Mouse (Mus musculus) layer of hippocampus, adult 8-10 months (tissue): Measurements from ENCODE around the gene Pdx1. TPM values are rescaled to one million over a fixed set of nuclear protein-coding genes. Genes with fewer than 3 reads are reported as not detected.

Source experiments
- DNase-seq, 2 experiments: peaks; one replicate each; pipeline ENCODE4 v3.0.0; 2022; ENCODE audit warnings: low spot score in 2 of 2
- total RNA-seq, 4 experiments: library from RNA; stranded (reverse); gene quantifications; 2 replicates each; pipeline ENCODE4 v1.2.4; 2022

Gene Pdx1
- total RNA-seq, result not detected

DNA sequence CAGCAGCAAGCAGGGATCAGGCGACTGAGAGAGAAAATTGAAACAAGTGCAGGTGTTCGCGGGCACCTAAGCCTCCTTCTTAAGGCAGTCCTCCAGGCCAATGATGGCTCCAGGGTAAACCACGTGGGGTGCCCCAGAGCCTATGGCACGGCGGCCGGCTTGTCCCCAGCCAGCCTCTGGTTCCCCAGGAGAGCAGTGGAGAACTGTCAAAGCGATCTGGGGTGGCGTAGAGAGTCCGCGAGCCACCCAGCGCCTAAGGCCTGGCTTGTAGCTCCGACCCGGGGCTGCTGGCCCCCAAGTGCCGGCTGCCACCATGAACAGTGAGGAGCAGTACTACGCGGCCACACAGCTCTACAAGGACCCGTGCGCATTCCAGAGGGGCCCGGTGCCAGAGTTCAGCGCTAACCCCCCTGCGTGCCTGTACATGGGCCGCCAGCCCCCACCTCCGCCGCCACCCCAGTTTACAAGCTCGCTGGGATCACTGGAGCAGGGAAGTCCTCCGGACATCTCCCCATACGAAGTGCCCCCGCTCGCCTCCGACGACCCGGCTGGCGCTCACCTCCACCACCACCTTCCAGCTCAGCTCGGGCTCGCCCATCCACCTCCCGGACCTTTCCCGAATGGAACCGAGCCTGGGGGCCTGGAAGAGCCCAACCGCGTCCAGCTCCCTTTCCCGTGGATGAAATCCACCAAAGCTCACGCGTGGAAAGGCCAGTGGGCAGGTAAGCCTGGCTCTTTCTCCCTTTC lies at the start of gene Pdx1:
Pdx1 (plus strand) TSS at position 34 of the 747 bp plus-strand sequence.
- no peak for DNase-seq

DNA sequence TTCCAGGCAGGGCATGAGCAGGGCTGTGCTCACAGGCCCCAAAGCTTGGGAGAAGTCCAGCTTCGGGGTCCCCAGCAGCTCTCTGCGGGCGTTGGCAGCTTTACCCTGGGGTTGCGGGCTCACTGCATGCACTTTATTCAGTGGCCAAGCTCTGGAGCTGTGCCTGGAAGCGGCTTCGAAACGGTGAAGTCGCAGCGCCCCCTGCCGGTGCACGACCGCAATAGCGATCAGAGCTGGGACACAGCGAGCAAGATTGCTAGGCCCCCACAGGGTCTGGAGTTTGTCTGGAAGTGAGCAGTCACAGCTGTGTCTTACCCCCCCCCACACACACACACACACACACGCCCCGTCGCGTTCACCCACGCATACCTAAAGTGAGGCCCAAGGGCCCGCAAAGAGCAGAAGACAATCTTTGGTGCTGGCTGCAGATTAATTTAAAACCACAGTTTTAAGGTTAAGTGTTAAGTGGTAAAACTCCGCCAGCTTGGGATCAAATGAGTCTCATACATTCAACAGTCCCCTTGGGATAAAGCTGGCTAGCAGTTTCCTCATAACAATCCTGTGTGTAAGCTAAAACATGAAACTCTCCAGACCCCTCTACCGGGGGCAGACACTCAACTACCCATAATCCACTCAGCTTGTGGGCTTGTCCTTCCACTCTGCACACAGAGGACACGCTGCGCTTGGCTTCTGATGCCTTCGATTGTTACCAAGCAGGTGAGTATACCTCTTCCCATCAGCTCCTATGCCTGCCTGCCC lies 42.2 kb upstream of the Pdx1 start:
- DNase-seq, result peak; percentile 47 to 80

DNA sequence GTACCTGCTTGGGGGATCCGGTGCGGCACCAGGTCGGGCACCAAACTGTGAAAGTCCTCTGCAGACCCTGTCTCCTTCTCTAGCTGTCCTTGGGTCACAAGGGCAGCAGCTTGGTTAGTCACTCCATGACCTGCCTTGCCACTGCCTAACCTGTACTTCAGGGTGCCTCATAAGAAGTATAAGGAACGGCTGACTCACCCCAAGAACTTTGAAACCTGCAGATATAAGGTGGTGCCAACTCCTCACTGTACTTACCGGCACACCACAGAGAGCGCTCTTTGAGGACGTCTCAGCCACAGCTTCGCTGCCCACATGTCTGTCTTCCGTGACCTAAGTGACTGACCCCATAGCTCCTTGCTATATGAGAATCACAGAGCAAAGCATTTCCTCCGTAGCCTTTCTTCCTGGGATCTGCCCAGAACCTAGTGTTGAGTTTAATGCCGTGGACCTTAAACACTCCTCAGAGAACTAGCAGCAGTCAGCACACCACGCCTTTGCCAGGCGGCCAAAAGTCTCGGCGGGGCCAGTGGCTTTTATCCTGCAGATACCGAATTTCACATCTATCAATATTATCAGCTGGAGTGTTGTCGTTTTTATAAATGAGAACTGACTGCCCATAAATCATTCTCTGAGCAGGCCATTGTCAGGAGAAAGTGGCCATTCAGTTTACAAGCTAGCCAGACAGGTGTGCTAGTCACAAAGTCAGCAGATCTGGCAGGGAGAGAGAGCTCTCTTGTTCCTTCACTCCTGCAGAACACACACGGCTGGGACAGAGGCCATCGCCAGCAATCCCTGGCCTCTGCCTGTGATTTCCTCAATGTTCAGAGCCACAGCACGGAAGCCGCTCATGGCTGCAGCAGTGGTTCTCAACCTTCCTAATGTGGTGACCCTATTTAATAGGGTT lies 34.1 kb upstream of the Pdx1 start:
- DNase-seq, result no peak

DNA sequence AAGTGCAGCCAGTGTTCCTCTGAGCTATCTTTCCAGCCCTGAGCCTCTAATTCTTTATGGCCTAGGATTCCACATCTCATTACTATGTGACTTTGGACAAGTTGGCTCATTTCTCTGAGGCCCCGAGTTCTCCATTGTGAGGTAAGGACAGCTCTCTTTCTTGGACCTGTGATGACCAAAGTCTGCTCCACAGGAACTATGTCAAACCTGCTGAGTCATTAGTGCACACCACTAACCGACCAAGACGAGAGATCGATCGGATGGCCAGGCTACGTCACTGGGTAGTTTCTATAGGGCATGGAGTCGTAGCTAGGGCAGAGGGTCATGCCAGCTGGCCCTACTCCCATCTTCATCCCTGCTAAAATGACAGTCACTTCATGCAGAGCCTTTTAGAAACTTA lies 25.9 kb upstream of the Pdx1 start:
- DNase-seq, result no peak

DNA sequence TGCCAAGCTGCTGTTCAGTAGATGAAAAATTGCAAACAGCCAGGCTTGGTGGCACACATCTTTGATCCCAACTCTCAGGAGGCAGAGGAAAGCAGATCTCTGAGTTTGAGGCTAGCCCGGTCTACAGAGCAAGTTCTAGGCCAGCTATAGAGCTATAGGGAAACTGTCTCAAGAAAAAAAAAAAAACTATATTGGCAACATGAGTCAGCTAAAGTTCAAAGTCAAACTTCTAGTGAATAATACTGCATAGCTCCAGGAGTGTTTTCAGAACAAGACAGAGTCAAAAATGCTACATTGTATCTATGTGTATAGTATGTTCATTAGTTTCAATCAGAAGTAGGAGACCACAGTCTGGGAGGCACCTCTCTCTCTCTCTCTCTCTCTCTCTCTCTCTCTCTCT lies 9.6 kb upstream of the Pdx1 start:
- no peak for DNase-seq

DNA sequence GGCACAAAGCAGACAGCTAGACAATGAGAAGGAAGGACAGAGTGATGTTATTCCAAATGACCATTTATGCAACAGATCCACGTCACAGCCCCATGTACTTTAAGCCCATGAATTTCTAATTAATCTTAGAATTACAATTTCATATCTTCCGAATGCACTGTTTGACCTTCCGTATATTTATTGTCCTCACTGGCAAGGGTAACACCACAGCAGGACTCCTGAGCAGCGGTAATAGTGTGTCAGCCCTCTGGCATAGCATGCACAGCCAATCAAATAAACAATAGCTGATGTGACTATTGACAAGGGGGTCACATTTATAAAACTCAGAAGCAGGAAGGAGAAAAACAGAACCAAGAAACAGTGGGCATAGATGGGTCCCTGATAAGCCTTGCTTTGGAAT lies 9.0 kb upstream of the Pdx1 start:
- no peak for DNase-seq

DNA sequence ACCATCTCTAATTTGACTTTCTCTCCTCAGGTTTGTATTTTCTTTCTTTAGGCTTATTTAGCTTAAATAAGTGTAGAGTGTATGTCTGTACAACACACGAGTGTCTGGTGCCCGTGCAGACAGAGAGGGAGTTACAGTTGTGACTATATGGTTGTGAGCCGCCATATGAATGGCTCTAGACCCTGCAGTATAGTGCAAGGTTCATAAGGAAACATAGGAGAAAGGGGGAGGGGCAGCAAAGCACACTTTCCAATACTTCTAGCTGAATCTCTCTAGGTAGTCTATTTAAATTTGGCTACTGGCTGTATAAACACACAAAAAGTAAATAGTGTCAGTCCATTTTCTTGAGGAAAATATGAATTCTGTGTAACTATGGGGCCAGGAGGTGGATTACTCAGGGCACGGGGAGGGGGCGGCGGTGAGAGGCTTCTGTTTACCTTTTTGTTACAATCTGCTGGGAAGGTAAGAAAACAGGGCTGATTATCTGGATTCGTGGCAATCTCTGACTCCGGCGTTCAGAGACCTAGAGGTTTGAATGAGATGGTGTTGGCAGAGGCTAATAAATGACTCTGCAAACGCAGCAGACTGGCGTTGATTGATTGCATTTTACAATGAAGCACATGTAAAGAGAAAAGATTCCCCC lies 7.7 kb upstream of the Pdx1 start:
- DNase-seq, result no peak

DNA sequence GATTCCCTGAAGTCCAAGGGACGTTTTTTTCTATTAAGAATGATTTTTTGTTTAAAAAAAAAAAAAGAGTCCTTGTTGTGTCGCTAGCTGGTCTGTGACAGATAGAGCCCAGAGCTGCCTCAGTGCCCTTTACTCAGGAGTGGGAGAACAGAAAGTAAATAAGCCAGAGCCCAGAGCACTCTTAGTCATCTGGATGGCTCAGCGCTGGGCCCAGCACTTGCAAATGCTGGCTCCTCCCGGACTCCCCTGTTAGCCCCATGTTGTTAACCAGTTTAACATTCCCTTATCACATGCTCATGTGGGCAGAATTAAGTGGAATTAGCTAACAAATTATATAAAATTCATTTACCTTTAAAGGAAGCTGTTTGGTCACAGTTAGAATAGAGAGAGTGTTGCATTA lies 5.8 kb upstream of the Pdx1 start:
- no peak for DNase-seq

DNA sequence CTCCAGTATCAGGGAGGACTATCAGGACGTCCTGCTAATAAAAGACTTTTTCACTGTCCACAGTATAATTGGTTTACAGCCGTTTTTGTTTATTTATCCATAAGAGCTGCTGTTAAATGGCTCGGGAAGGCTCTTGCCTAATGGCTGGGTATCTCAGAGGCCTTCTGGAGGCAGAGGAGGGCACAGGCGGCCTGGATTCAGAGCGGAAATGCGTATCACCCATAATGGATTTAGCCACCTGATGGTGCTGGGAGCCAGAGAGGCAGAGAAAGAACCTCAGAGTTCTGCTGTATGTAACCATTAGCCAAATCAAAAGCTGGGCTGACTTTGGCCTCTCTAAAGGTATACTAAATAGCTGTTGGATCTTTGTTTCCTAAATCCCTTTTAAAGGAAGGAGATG lies 2.3 kb upstream of the Pdx1 start:
- DNase-seq, result no peak

DNA sequence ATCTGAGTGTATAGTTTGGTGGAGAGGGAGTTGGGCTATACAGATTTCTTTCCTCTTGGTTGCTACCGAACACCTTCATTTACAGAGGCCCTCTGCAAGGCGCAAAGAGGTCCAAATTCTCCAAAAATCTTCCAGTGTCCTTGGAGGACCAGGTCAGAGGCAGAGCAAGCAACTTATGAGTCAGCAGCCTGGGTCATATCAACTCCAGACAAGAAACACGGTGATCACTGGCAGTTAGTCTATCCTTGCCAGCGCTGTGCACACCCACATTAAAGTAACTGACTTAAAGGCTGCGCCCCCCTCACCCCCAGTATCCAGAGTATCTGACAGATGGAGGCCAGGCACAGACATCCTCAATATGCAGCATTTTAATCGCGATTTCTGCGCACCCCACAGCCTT lies 1.0 kb upstream of the Pdx1 start:
- DNase-seq, result no peak

DNA sequence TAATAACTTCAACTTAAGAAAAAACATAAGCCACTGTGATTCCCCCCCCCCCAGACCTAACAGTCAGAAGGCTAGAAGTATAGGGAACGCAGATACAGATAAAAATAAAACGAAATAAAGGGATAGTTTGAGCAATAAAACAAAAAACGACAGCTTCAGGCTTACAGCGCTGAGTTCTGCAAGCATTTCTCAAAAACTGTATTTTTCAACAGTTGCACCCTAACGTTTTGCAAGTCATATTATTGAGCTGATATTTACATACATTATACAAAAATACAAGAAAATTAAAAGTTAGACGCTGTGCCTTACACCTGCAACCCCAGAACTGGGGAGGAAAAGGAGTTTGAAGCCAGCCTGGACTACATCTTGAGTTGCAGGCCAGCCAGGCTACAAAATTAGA lies 388 bp upstream of the Pdx1 start:
- DNase-seq, result no peak

DNA sequence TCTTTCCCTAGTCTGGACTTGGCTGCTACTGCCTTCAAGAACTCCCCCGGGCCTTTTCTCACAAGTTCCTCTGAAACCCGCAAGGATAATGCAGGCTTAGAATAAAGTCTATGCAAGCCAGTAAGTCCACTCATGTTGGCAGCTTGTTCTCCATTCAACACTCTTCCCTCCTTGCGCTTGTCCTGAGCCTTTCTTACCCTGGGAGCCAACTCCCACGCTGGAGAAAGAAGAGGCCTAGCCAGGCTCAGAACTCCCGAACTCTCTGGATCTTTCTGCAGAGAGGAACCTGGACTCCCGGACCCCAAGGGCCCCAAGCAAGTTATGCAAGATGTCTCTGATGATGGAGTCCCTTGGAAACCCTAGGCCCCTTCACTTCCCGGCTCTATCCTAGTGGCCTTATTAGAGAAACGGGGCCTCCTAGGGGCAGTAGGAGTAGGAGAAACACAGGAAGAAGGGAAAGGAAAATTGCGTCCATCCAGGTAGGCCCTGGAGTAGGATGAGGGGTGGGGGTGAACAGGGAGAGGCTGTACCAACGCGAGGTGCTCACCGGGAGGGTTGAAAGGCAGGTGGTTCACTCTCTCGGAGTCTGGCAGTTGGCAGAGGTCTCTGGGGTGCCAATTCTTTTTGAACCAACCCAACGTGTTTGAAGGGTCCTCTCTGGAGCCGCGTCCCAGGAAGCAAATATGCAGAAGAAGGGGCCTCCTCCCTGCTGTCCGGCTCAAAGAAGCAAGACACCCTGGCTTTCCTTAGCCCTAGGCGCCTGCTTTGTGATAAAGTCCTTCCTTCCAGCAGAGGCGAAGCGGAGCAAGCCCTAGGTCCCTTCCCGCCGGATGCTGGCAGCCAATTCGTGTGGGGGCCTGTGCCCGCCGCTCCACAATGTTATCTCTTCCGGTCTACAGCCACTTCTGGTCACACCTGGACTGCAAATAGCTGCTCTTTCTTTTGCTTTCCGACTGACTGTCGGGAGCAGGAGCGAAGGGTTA lies 1.2 kb downstream of the Pdx1 start:
- DNase-seq, result no peak

DNA sequence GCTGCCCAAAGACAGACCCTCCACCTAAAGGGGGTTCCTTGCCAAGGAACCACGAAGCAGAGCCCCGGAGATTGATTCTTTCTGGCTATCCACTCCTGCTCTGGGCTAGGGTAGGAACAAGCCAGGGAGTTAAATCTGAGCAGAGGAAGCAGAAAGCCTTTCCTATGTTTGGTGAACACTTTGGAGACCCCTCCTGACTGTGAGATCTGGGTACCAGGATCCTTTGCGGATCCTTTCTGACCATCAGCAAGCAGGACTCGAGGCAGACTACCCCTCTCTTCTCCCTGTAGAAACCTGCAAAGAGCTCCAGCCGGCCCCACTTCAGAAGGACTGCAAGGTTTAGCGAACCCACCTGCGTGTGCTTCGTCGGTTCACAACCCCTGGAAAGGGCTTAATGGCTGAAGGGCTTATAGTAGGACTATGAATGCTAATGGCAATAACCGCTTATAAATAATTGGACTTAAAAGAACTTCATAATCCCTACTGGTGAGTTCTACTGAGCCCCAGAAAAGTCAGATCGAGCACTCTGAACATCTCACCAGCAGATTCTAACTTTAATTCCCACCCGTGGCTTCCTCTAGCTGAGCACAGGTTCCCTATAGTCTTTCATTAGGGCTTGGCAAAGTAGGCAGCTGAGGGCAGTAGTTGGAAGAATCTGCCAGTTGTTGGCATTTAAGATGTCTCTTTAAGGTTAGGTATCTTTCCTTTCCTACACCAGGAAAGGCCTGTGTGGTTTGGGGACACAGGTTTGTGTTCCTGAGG lies 2.5 kb downstream of the Pdx1 start:
- DNase-seq, result no peak

DNA sequence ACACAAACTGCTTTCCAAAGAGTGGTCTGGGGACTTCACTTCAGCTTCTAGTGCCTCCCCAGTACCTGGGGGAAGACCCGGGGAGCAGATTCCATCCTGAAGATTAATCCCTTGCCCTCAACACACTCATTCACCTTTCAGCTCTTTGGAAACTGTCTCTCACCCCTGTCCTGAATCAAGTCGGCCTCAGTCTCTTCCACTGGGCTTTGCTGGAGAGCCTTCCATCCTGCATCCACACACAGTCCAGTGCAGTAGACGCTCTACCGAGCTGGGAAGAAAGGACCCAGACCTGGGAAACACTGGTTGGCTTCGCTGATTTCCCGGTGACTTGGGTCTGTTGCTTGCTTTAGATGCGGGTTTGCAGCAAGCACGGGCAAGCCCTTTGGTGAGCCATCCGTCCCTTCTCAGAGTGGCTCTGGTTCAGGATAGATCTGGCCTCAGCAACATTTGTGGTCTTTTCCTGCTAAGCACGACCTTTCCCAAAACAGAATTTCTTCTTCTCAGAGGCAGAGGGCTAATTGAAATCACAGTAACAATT lies 3.1 kb downstream of the Pdx1 start:
- no peak for DNase-seq

DNA sequence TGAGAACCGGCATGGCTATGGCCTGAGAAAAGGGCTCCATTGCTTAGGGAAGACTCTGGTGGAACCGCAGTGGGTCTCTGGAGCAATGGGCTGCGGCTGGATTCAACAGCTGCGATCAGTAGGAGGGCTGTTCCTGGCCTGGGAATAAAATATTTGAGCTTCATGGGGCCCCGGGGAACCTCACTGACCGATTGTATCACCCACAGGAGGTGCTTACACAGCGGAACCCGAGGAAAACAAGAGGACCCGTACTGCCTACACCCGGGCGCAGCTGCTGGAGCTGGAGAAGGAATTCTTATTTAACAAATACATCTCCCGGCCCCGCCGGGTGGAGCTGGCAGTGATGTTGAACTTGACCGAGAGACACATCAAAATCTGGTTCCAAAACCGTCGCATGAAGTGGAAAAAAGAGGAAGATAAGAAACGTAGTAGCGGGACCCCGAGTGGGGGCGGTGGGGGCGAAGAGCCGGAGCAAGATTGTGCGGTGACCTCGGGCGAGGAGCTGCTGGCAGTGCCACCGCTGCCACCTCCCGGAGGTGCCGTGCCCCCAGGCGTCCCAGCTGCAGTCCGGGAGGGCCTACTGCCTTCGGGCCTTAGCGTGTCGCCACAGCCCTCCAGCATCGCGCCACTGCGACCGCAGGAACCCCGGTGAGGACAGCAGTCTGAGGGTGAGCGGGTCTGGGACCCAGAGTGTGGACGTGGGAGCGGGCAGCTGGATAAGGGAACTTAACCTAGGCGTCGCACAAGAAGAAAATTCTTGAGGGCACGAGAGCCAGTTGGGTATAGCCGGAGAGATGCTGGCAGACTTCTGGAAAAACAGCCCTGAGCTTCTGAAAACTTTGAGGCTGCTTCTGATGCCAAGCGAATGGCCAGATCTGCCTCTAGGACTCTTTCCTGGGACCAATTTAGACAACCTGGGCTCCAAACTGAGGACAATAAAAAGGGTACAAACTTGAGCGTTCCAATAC lies 4.7 kb downstream of the Pdx1 start:
- no peak for DNase-seq

DNA sequence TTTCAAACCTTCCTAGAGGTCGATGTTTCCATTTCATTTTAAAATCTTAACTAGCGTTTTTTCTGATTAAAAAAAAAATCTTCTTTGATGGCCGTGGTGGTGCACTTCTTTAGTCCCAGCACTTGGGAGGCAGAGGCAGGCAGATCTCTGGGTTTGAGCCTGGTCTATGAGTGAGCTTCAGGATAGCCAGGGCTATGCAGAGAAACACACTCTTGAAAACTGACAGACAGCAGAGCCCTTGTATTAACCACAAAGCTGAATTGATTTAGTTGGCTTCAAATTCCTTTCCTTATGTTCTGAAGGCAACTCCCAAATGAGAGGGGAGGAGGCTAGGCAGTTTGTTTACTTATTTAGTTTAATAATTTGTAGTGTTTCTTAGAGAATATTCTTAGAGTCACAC lies 6.0 kb downstream of the Pdx1 start:
- DNase-seq, result no peak

DNA sequence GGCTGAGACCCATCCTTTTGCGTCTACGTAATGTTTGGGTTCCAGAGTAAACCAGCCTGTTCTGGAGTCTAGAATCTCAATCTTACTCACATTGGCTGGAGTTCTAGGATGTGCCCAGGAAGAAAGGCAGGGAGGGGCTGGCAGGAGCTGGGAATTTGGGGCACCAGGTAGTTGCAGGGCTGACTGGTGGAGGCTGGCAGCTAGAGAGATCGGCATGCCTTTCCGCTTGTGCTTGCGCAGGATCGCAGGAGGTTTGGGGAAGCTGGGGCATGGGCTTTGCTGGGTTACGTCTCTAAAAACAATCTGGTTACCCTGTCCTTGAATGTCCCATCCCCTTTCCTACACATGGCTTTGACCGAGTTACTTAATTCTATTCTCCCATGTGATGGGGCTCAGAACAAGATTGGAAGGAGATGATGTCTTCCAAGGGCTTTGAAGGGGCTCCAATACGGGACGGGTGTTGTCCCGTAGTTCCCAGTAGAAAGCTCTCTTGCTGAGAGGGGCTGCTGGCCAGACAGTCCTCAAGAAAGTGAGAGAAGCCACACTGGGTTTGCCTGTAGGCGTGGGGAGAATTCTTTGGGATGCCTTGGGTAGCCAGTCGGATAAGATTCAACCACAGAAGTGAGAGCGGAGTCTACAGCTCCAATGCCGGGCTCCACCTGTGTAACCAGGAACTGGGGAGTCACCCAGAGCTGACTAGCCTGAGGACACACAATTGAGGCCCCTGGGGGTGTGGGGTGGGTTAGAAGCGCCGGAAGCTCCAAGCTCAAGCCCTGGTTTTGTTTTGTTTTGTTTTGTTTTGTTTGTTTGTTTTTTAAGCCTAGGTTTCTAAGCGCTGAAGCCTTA lies 7.2 kb downstream of the Pdx1 start:
- no peak for DNase-seq
